Mouse (Mus musculus) megakaryocyte, embryonic 14.5 days (primary cell): Measurements from ENCODE around the gene Ankrd6.

Source experiments
- FLI1 ChIP-seq: IDR thresholded peaks from 2 replicates; pipeline ENCODE4 v1.6.1; 2012; ENCODE audit warnings: low read length, inconsistent platforms, mixed read lengths
- GATA1 ChIP-seq: IDR thresholded peaks from 3 replicates; pipeline ENCODE4 v1.6.1; 2012; ENCODE audit warnings: mixed read lengths, low read length, inconsistent platforms, borderline replicate concordance

DNA sequence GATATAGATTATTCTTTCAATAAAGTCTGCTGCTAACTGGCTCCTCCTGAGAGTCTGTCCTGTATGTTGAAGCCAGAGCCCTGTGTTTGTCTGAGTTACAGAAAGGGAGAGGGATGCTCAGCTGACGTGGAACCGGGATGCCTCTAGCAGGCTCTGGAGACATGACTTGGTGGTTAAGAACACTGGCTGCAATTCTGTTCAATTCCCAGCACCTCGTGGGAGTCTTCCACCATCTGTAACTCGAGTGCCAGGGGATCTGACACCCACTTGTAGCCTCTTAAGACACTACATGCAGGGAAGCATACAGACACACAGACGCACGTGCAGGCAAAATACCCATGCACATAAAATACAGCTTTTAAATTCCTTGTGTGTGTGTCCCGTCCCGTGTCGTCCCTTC, 95.1 kb downstream of the Ankrd6 start:
- TF ChIP-seq GATA1 (no peak), FLI1 (no peak)
